In the genomic region with DNA sequence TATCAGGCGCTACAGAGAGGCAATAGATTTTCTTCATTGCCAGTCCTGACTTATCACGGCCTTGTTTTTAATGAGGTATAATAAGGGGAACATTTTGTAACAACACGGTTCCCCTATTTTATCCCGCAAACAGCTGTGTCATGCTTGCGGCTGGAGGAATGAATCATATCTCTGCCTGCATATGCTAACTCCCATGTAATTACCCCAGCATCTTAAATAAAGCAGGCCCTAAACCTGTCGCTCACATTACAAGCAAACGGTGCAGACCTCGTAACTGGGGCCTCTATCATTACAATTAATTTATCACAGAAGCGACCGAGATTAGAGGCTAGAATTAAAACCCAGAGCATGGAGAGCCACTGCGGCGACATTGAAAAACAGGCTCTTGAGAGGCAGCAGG, we compare ENCODE assay signal across 12 mouse cellular contexts.
A peak's percentile ranks its signal among the peaks of the same experiment; 100 is the strongest.
DNase-seq lines count a peak whose midpoint lies in the region; ATAC-seq lines count a peak whose summit lies in the region.
"Had no signal": no experiment of that assay in that cellular context is flagged by ENCODE, and none has a peak within 500 bp of the region (broad histone marks: within the 10 kb centered on the region; RNA-seq: fewer than 3 reads in every experiment).

No protein-coding gene starts in this region.

- WGBS in forebrain, embryonic 14.5 days, result 49% methylated on average over 12 of the region's 12 CpGs
- 42% methylated on average over 12 of the region's 12 CpGs for WGBS in forebrain, embryonic 16.5 days
- 37% methylated on average over 12 of the region's 12 CpGs for WGBS in neural tube, embryonic 12.5 days
- 36% methylated on average over 12 of the region's 12 CpGs for WGBS in heart, embryonic 12.5 days

- peak; percentile 25 for DNase-seq in forebrain, embryonic 14.5 days (ENCODE audit: low spot score)
- no peak for DNase-seq in neural tube, embryonic 10.5 days (ENCODE audit: extremely low spot score, low spot score)
- no peak for DNase-seq in lung, postnatal 25 days (ENCODE audit: low spot score)
- no peak for DNase-seq in heart, adult 11 months
- DNase-seq: heart, postnatal 14 days; kidney, adult 8-10 months had no signal

- no peak for ATAC-seq in forebrain, embryonic 14.5 days
- no peak for ATAC-seq in forebrain, embryonic 16.5 days
- no peak for ATAC-seq in neural tube, embryonic 12.5 days (ENCODE audit: low FRiP score, low read depth)
- ATAC-seq in heart, embryonic 12.5 days (ENCODE audit: insufficient number of reproducible peaks, low FRiP score), result no peak
- ATAC-seq: lung, postnatal 0 days had no signal

- no peaks in the 10 kb centered on the region for H3K27me3 ChIP-seq in forebrain, embryonic 14.5 days (replicated peaks; ENCODE audit: control insufficient read depth, insufficient read depth, low read length)
- H3K27me3 ChIP-seq in forebrain, embryonic 16.5 days (replicated peaks; ENCODE audit: control insufficient read depth, insufficient read depth, low read length), result 0 out of 2 replicates have a peak, but pooled peaks cover under 1% of the 10 kb centered on the region
- peaks cover 74% of the 10 kb centered on the region for H3K27me3 ChIP-seq in neural tube, embryonic 12.5 days (replicated peaks)
- peaks cover 52% of the 10 kb centered on the region for H3K27me3 ChIP-seq in megakaryocyte, embryonic 14.5 days (replicated peaks)
- peaks cover 5% of the 10 kb centered on the region; the same call in 1 of the 2 replicates for H3K27me3 ChIP-seq in heart, embryonic 12.5 days (replicated peaks)

- H3K4me1 ChIP-seq in forebrain, embryonic 14.5 days (ENCODE audit: control insufficient read depth, insufficient read depth, low read length), result peaks cover 3% of the 10 kb centered on the region; the same call in 1 of the 2 replicates
- no peaks in the 10 kb centered on the region for H3K4me1 ChIP-seq in forebrain, embryonic 16.5 days (replicated peaks; ENCODE audit: control insufficient read depth, insufficient read depth, low read length)
- peaks cover 4% of the 10 kb centered on the region; the same call in 1 of the 2 replicates for H3K4me1 ChIP-seq in neural tube, embryonic 12.5 days
- peaks cover 34% of the 10 kb centered on the region for H3K4me1 ChIP-seq in megakaryocyte, embryonic 14.5 days
- peaks cover 25% of the 10 kb centered on the region for H3K4me1 ChIP-seq in heart, embryonic 12.5 days (replicated peaks)

- H3K4me3 ChIP-seq in forebrain, embryonic 14.5 days (ENCODE audit: low read depth, low read length), result no peak overlapping the region
- no peak overlapping the region for H3K4me3 ChIP-seq in forebrain, embryonic 16.5 days (replicated peaks; ENCODE audit: low read length)
- H3K4me3 ChIP-seq in neural tube, embryonic 12.5 days, result no peak overlapping the region
- peak overlapping the region; percentile 16 for H3K4me3 ChIP-seq in megakaryocyte, embryonic 14.5 days (replicated peaks)
- H3K4me3 ChIP-seq in heart, embryonic 12.5 days, result no peak overlapping the region
- H3K4me3 ChIP-seq: forebrain, embryonic 10.5 days had no signal

- H3K27ac ChIP-seq in forebrain, embryonic 14.5 days (ENCODE audit: low read depth, low read length), result no peak overlapping the region
- H3K27ac ChIP-seq in forebrain, embryonic 16.5 days (ENCODE audit: low read length), result no peak overlapping the region
- no peak overlapping the region for H3K27ac ChIP-seq in neural tube, embryonic 12.5 days
- no peak overlapping the region for H3K27ac ChIP-seq in heart, embryonic 12.5 days (ENCODE audit: poor library complexity, severe bottlenecking)
- H3K27ac ChIP-seq: forebrain, embryonic 10.5 days had no signal

- H3K9ac ChIP-seq in forebrain, embryonic 14.5 days (ENCODE audit: low read length), result no peak overlapping the region
- H3K9ac ChIP-seq in forebrain, embryonic 16.5 days (replicated peaks; ENCODE audit: low read depth, low read length), result no peak overlapping the region
- H3K9ac ChIP-seq in neural tube, embryonic 12.5 days, result no peak overlapping the region
- H3K9ac ChIP-seq in heart, embryonic 12.5 days, result no peak overlapping the region

- no peaks in the 10 kb centered on the region for H3K36me3 ChIP-seq in forebrain, embryonic 14.5 days (ENCODE audit: control insufficient read depth, insufficient read depth, low read length)
- no peaks in the 10 kb centered on the region for H3K36me3 ChIP-seq in forebrain, embryonic 16.5 days (ENCODE audit: control insufficient read depth, insufficient read depth)
- H3K36me3 ChIP-seq in neural tube, embryonic 12.5 days, result no peaks in the 10 kb centered on the region
- H3K36me3 ChIP-seq in megakaryocyte, embryonic 14.5 days (replicated peaks; ENCODE audit: low read length), result no peaks in the 10 kb centered on the region
- no peaks in the 10 kb centered on the region for H3K36me3 ChIP-seq in heart, embryonic 12.5 days
- H3K36me3 ChIP-seq: forebrain, embryonic 10.5 days had no signal

- no peak overlapping the region for H3K4me2 ChIP-seq in forebrain, embryonic 14.5 days (ENCODE audit: low read length)
- no peak overlapping the region for H3K4me2 ChIP-seq in forebrain, embryonic 16.5 days (ENCODE audit: low read length)
- H3K4me2 ChIP-seq in neural tube, embryonic 12.5 days (replicated peaks), result 0 out of 2 replicates have a peak overlapping the region, but pooled peaks have one; percentile 20
- no peak overlapping the region for H3K4me2 ChIP-seq in heart, embryonic 12.5 days

- H3K9me3 ChIP-seq in forebrain, embryonic 14.5 days (replicated peaks; ENCODE audit: control insufficient read depth, low read length), result no peaks in the 10 kb centered on the region
- H3K9me3 ChIP-seq in forebrain, embryonic 16.5 days (ENCODE audit: control insufficient read depth, low read length), result no peaks in the 10 kb centered on the region
- H3K9me3 ChIP-seq in neural tube, embryonic 12.5 days, result no peaks in the 10 kb centered on the region
- no peaks in the 10 kb centered on the region for H3K9me3 ChIP-seq in megakaryocyte, embryonic 14.5 days
- H3K9me3 ChIP-seq in heart, embryonic 12.5 days (replicated peaks), result no peaks in the 10 kb centered on the region
- H3K9me3 ChIP-seq: forebrain, embryonic 10.5 days had no signal
